Mouse (Mus musculus): ENCODE data around the gene Dpf1. TPM values are rescaled to one million over a fixed set of nuclear protein-coding genes. Genes with fewer than 3 reads are reported as not detected.

Dpf1 gene
- polyA plus RNA-seq, 1 experiment from 2014 or later, result 24.8 TPM

DNA sequence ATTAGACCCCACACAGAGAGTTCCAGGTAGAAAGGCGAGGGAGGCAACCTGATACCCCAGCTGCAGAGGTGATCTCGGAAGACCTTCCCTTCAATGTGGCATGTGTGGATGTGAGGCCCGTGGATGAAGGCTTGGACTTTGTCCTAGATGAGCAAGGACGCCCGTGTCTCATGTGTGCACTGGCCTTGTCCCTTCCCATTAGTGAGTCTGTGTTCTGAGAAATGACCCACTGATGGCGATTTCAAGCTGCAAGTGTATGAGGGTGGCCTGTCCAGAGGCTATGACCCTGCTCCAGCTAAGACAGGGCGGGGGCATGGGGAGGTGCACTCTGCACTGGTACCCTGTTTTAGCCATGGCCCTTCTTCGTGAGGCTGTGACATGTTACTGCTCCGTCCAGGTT, 36.5 kb downstream of the Dpf1 start:
- no peak overlapping the region for H3K4me3 ChIP-seq
- peaks cover 32% of the 10 kb centered on the region for H3K4me1 ChIP-seq
- no peak for DNase-seq (ENCODE audit: low spot score)
- H3K27me3 ChIP-seq (replicated peaks; ENCODE audit: low read depth, poor library complexity, severe bottlenecking), result no peaks in the 10 kb centered on the region
- peaks cover 40% of the 10 kb centered on the region for H3K36me3 ChIP-seq (replicated peaks)
- H3K9me3 ChIP-seq, result no peaks in the 10 kb centered on the region
- 79% methylated on average over 9 of the region's 9 CpGs for WGBS
- no peak overlapping the region; the same call in 1 of the 2 replicates for H3K27ac ChIP-seq (replicated peaks)

DNA sequence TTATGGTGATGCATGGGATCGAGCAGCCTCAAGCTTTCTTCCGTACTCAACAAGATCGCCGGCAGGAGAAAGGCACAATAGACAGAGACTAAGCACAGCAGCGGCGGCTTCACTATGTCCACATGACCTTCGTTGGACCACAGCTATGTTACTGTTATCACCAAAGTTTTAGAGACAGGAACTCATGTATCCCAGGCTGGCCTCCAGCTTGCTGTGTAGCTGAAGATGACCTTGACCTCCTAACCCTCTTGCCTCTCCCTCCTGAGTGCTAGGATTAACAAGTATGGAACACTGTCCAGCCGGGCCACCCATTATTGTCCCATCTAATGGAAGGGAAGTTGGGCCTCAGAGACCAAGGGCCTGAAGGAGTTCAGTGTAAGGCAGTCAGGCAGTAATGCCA, 37.1 kb downstream of the Dpf1 start:
- Histone ChIP-seq H3K27ac (replicated peaks) (no peak overlapping the region; the same call in 1 of the 2 replicates), H3K27me3 (replicated peaks; ENCODE audit: low read depth, poor library complexity, severe bottlenecking) (no peaks in the 10 kb centered on the region), H3K36me3 (replicated peaks) (peaks cover 42% of the 10 kb centered on the region), H3K4me1 (peaks cover 27% of the 10 kb centered on the region), H3K9me3 (no peaks in the 10 kb centered on the region), H3K4me3 (no peak overlapping the region)
- no peak for DNase-seq (ENCODE audit: low spot score)
- 91% methylated on average over 8 of the region's 8 CpGs for WGBS

DNA sequence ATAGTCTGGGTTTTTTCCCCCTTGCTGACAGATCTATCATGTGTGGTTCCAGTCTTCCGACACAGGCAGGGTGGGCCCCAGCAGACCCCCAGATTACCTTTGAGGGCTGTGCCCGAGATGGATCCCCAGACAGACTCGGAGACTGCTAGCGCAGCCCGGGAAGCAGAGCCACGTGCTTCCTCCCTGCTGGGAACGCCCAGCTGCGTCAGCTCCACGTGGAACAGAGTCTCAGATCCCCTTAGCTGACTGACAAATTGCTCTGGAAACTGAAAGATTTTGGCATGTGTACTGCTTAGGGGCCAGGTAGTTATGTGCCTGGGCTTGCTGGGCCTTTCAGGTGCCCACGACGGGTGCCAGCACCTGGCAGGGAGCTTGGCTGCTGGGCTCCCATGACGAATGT, 38.0 kb downstream of the Dpf1 start:
- peak overlapping the region; percentile 70 for H3K27ac ChIP-seq (replicated peaks)
- WGBS, result 78% methylated on average over 12 of the region's 12 CpGs
- no peaks in the 10 kb centered on the region for H3K27me3 ChIP-seq (replicated peaks; ENCODE audit: low read depth, poor library complexity, severe bottlenecking)
- peaks cover 40% of the 10 kb centered on the region for H3K36me3 ChIP-seq (replicated peaks)
- no peak overlapping the region for H3K4me3 ChIP-seq
- no peaks in the 10 kb centered on the region for H3K9me3 ChIP-seq
- DNase-seq (ENCODE audit: low spot score), result no peak
- H3K4me1 ChIP-seq, result peaks cover 23% of the 10 kb centered on the region

DNA sequence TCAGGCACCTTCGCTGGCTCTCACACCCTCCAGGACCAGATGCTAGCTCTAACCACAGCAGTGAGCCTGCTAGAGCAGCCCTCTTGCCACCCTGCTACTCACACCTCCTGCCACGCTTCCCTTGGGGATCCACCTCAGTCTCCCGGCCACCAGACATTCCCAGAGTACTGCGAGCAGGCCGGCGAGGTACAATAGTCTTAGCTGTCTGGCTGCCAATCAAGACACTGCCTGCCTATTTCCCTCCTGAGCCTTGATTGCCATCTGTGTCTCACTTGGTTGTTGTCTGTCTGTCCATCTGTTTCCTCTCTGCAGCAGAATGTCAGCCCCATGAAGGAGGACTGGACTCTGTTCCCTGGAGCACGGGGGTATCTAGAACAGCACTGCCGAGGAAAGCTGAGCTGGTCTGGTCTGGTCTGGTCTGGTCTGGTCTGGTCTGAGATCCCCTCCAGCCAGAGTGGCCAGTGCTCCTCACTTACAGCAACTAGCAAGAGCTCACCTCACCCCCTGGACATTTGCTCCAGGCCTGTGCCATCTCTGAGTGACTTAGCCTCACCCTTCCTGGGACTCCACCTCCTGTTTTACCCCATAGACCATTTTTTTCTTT, 38.8 kb downstream of the Dpf1 start:
- Histone ChIP-seq H3K27me3 (replicated peaks; ENCODE audit: low read depth, poor library complexity, severe bottlenecking) (no peaks in the 10 kb centered on the region), H3K36me3 (replicated peaks) (peaks cover 36% of the 10 kb centered on the region), H3K27ac (replicated peaks) (peak overlapping the region; percentile 70), H3K4me3 (no peak overlapping the region), H3K9me3 (no peaks in the 10 kb centered on the region), H3K4me1 (peaks cover 23% of the 10 kb centered on the region)
- 69% methylated on average over 8 of the region's 8 CpGs for WGBS
- DNase-seq (ENCODE audit: low spot score), result no peak

DNA sequence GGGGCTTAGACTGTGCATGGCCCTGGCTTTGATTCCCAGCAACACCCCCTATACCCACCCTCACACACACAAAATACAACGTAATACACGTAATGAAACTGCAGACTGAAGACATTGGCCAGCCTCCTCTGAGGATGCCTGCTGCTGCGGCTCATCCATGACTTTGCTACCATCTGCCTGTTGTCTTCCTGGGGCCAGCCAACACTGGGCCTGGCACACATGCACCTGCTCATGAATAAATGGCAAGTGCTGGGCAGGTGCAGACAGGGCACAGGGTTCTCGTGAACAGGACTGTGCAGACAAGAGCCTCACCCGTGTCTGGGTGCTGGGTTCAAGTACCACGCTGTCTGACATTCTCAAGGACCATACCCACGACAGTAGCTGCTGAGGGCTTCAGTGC, 40.0 kb downstream of the Dpf1 start:
- no peak overlapping the region for H3K27ac ChIP-seq (replicated peaks)
- WGBS, result 94% methylated on average over 7 of the region's 7 CpGs

DNA sequence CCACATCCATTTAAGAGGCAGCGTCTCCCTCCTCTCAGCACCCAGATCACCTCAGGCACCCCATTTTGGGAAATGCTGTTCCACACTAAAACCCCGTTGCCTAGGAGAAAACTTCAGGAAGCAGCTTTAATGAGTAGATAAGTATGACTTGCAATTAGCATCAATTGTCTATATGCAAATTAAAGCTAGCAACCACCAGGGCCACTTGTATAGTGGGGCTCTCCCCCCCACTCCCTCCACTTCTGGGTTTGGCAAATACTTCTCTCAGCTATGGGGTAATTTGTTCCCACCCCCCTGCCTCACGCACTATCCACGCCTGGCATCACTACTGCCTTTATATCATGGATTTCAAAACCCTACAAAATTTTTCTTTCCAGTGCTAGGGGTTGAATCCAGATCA, 41.8 kb downstream of the Dpf1 start:
- Histone ChIP-seq H3K4me1 (peaks cover 19% of the 10 kb centered on the region), H3K36me3 (replicated peaks) (peaks cover 50% of the 10 kb centered on the region), H3K27ac (replicated peaks) (no peak overlapping the region), H3K9me3 (no peaks in the 10 kb centered on the region), H3K4me3 (no peak overlapping the region), H3K27me3 (replicated peaks; ENCODE audit: low read depth, poor library complexity, severe bottlenecking) (no peaks in the 10 kb centered on the region)
- 80% methylated on average over 4 of the region's 4 CpGs for WGBS
- DNase-seq (ENCODE audit: low spot score), result no peak

More for the DNA sequence above, 40.0 kb downstream of the Dpf1 start:
- Histone ChIP-seq H3K27me3 (replicated peaks; ENCODE audit: low read depth, poor library complexity, severe bottlenecking) (no peaks in the 10 kb centered on the region), H3K9me3 (no peaks in the 10 kb centered on the region), H3K36me3 (replicated peaks) (peaks cover 36% of the 10 kb centered on the region), H3K4me1 (peaks cover 23% of the 10 kb centered on the region), H3K4me3 (no peak overlapping the region)
- no peak for DNase-seq (ENCODE audit: low spot score)

DNA sequence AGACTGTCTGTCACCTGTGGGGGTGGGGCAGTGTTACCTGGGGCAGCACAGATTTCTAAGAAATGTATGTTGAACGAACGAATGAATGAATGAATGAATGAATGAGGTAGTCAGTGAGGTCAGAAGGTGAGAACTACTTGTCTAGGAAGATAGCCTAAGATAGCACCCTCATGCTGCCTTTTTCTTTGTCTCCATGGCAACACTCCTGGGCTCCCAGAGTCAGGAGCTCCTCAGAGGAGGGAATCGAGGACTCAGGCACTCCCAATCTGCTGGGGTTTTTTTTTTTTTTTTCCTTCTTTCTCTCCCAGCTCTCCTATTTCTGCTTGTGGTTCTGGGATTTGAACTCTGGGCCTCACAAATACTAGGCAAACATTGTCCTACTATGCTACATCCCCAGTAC, 42.5 kb downstream of the Dpf1 start:
- Histone ChIP-seq H3K4me1 (peaks cover 18% of the 10 kb centered on the region), H3K9me3 (no peaks in the 10 kb centered on the region), H3K36me3 (replicated peaks) (peaks cover 55% of the 10 kb centered on the region), H3K27ac (replicated peaks) (no peak overlapping the region), H3K4me3 (no peak overlapping the region), H3K27me3 (replicated peaks; ENCODE audit: low read depth, poor library complexity, severe bottlenecking) (no peaks in the 10 kb centered on the region)
- 70% methylated on average over 3 of the region's 3 CpGs for WGBS
- DNase-seq (ENCODE audit: low spot score), result no peak

DNA sequence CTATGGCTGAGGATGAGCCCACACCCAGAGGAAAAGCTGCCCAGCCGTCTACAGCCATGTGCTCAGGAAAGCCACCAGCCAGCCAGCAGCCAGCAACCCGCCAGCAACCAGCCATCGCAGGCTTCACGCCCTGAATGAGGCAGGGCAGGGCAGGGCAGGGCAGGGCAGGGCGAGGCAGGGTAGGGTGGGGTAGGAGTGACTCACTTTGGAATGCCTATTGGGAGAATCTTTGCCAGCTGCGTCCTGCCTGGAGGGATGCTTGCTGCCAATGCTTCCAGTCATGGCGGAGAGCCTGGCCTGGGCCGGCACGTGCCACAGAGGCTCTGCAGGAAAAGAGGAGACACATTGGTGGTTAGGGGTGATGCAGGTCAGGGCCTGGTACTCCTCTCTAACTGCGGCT, 46.7 kb downstream of the Dpf1 start:
- peaks cover 75% of the 10 kb centered on the region for H3K36me3 ChIP-seq (replicated peaks)
- 90% methylated on average over 10 of the region's 10 CpGs for WGBS

DNA sequence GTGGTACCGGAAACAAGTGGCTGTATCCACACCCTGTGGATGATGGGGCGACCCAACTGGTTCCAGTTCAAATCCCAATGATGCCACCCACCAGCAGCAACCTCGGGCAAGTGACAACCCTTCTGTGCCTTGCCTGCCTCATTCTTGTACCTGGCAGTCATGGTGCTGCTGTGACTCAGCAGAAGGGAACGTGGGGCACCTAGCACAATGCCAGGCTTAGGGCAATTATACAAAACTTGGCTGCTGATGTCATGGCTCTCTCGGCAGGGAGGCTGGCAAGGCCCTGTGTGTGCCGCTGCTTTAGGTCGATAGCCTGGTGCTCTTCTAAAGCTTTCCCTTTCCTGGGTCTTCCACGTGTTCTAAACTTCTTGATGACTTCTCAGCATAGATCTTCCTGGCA, 48.5 kb downstream of the Dpf1 start:
- H3K36me3 ChIP-seq (replicated peaks), result peaks cover 85% of the 10 kb centered on the region
- no peak for DNase-seq (ENCODE audit: low spot score)
- H3K4me1 ChIP-seq, result peaks cover 4% of the 10 kb centered on the region; the same call in 1 of the 2 replicates
- no peak overlapping the region for H3K27ac ChIP-seq (replicated peaks)
- 89% methylated on average over 8 of the region's 8 CpGs for WGBS
- H3K9me3 ChIP-seq, result no peaks in the 10 kb centered on the region
- H3K27me3 ChIP-seq (replicated peaks; ENCODE audit: low read depth, poor library complexity, severe bottlenecking), result no peaks in the 10 kb centered on the region
- H3K4me3 ChIP-seq, result no peak overlapping the region

More for the DNA sequence above, 46.7 kb downstream of the Dpf1 start:
- Histone ChIP-seq H3K9me3 (no peaks in the 10 kb centered on the region), H3K4me1 (peaks cover 4% of the 10 kb centered on the region; the same call in 1 of the 2 replicates), H3K27ac (replicated peaks) (peak overlapping the region; percentile 15; the same call in 1 of the 2 replicates), H3K27me3 (replicated peaks; ENCODE audit: low read depth, poor library complexity, severe bottlenecking) (no peaks in the 10 kb centered on the region), H3K4me3 (no peak overlapping the region)
- DNase-seq (ENCODE audit: low spot score), result no peak

DNA sequence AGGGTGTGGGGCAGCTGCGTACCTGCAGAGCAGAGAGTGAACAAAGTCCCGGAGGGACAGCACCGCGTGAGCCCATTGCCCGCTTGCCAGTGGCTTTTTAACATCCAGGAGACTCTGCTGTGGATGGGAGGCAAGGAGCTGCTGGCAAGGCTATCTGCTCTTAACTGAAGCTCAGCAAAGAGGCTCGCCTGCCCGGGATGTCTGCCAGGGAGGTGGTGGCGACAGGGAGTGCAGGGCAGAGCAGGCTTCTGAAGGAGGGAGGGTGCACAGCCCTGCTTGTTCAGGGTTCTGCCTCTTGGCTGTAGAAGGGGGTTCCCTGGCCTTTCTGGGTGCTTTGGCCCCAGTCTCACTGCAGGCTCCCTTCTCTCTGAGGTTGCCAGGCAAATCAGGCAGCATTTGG, 50.4 kb downstream of the Dpf1 start:
- Histone ChIP-seq H3K9me3 (no peaks in the 10 kb centered on the region), H3K4me1 (peaks cover 4% of the 10 kb centered on the region; the same call in 1 of the 2 replicates), H3K27ac (replicated peaks) (no peak overlapping the region; the same call in 1 of the 2 replicates), H3K36me3 (replicated peaks) (peaks cover 83% of the 10 kb centered on the region), H3K27me3 (replicated peaks; ENCODE audit: low read depth, poor library complexity, severe bottlenecking) (no peaks in the 10 kb centered on the region), H3K4me3 (no peak overlapping the region)
- WGBS, result 87% methylated on average over 8 of the region's 8 CpGs
- DNase-seq (ENCODE audit: low spot score), result no peak

DNA sequence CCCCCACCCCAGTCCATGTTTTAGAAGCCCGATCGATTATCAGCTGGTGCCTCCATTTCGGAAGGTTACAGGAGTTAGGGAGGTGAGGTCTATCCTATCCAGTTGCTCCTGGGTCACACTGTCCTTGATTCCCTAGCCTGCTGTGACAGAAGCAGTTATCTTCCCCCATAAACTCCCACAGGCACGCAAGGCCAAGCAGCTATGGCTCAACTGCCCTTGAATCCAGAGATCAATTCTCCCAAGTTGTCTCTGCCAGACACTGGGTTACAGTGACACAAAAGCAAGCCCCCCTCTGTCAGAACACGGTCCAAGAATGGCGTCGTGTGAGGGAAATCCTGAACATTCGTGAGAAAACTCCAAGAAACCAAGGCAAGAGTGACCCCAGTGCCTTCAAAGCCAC, 51.7 kb downstream of the Dpf1 start:
- Histone ChIP-seq H3K27me3 (replicated peaks; ENCODE audit: low read depth, poor library complexity, severe bottlenecking) (no peaks in the 10 kb centered on the region), H3K4me3 (no peak overlapping the region), H3K4me1 (no peaks in the 10 kb centered on the region), H3K27ac (replicated peaks) (no peak overlapping the region), H3K9me3 (no peaks in the 10 kb centered on the region), H3K36me3 (replicated peaks) (peaks cover 79% of the 10 kb centered on the region)
- WGBS, result 95% methylated on average over 8 of the region's 8 CpGs
- DNase-seq (ENCODE audit: low spot score), result no peak

DNA sequence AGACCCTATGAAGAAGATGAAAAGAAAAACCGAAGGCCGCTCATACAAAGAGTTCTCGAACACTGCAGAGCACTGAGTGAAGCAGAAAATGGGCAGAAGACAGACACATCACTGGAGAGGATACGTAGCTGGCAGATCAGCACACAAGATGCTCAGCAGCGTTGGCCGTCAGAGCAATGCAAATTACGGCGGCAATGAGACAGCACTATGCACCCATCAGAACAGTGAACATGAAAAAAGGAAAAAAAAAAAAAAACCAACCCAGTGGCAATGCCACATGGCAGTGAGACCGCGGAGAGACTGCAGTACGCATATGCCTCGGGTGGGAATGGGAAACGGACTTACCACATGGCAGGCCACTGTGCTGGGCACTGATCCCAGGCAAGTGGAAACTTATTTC, 57.7 kb downstream of the Dpf1 start:
- 96% methylated on average over 13 of the region's 13 CpGs for WGBS
- Histone ChIP-seq H3K4me3 (no peak overlapping the region), H3K4me1 (no peaks in the 10 kb centered on the region), H3K27me3 (replicated peaks; ENCODE audit: low read depth, poor library complexity, severe bottlenecking) (no peaks in the 10 kb centered on the region), H3K9me3 (no peaks in the 10 kb centered on the region), H3K36me3 (replicated peaks) (peaks cover 69% of the 10 kb centered on the region), H3K27ac (replicated peaks) (no peak overlapping the region)
- no peak for DNase-seq (ENCODE audit: low spot score)

DNA sequence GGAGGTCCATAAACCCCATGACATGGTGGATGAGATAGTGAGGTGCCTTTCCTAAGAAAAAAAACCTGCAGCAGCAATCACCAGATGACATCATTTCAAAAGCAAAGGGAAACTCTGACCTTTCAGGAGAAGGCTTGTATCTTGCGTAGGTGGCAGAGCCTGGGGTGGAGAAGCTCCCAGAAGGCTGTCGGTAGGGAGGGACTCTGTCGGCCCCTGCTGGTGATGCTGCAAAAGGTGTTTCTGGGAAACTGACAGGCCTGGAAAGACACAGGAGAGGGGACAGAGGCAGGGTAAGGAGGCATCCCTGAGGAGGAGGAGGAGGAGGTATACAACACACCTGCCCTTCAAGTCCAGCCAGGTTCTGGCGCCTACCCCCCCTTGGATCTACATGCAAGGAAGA, 60.3 kb downstream of the Dpf1 start:
- Histone ChIP-seq H3K27ac (replicated peaks) (no peak overlapping the region), H3K27me3 (replicated peaks; ENCODE audit: low read depth, poor library complexity, severe bottlenecking) (no peaks in the 10 kb centered on the region), H3K9me3 (no peaks in the 10 kb centered on the region), H3K4me1 (peaks cover 6% of the 10 kb centered on the region), H3K36me3 (replicated peaks) (peaks cover 47% of the 10 kb centered on the region), H3K4me3 (no peak overlapping the region)
- WGBS, result 30% methylated on average over 4 of the region's 4 CpGs
- DNase-seq (ENCODE audit: low spot score), result peak; percentile 67
